Mouse (Mus musculus) C2C12 (cell line): Measurements from ENCODE around the gene Rundc3a.

Experiments
- CEBPB ChIP-seq: IDR thresholded peaks from one replicate; pipeline ENCODE4 v1.6.1; 2011; ENCODE audit warnings: low read depth, mild to moderate bottlenecking, control low read depth, moderate library complexity
- CTCF ChIP-seq: IDR thresholded peaks from one replicate; pipeline ENCODE4 v1.5.1; 2011; ENCODE audit not compliant: control insufficient read depth, insufficient read depth, insufficient read length
- FOSL1 ChIP-seq: IDR thresholded peaks from one replicate; pipeline ENCODE4 v1.8.0; 2011; ENCODE audit warnings: mild to moderate bottlenecking, low read length; ENCODE audit not compliant: poor library complexity, insufficient read depth, severe bottlenecking
- MAX ChIP-seq: IDR thresholded peaks from one replicate; pipeline ENCODE4 v1.6.1; 2011; ENCODE audit warnings: mild to moderate bottlenecking, control low read depth
- MYOD1 ChIP-seq: IDR thresholded peaks from one replicate; pipeline ENCODE4 v1.6.1; 2011; ENCODE audit warnings: low read depth; ENCODE audit not compliant: control insufficient read depth, insufficient read length
- MYOG ChIP-seq: IDR thresholded peaks from one replicate; pipeline ENCODE4 v1.6.1; 2011; ENCODE audit not compliant: control insufficient read depth, insufficient read length; ENCODE audit errors: extremely low read depth
- USF1 ChIP-seq: IDR thresholded peaks from one replicate; pipeline ENCODE4 v1.6.1; 2011; ENCODE audit warnings: low read depth, mild to moderate bottlenecking, control low read depth, moderate library complexity

DNA sequence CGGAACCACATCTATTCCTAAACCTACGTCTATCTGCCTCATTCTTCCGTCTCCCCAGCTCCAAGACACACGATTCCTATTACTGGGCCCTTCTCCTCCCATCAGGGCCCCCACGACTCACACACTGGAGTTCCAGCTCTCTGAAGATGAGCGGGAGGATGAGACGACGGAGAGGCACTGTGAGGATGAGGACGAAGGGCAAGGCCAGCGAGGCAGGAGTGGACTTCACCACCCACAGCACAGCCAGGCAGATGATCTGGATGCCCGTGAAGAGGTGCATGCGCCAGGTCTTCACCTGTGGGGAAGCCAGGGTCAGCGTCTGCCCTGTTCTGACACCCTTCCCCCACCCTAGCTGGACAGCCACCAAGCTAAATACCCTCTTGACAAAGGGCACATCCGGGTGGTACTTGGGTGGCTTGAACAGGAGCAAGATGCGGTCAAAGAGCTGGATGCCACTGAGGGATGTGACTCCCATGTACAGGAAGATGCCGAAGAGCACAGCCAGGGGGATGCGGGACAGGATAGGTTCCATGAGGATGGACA is 42.2 kb upstream of the Rundc3a start:
- TF ChIP-seq CTCF = no peak
- no peak for TF ChIP-seq MAX
- no peak for TF ChIP-seq MYOG
- TF ChIP-seq MYOD1 = no peak
- TF ChIP-seq FOSL1 = no peak
- TF ChIP-seq CEBPB = no peak
- TF ChIP-seq USF1 = no peak
